In the genomic region with DNA sequence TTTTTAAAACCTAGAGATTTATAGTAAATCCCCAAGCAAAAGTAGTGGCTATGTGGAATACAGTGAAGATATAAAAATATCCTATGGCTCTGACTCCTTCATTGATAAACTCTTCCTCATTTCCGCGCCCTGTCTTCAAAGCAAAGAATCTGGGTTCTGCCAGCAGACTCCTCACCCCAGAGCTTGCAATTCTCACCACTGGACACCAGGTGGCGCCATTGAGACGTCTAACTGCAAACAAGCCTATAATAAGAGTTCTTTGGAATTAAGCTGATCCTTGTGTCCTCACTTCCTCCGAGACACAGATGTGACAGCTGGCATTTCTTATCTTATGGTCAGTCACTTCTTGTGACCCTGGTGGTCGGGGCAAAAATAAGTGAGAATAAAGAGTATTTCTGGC, we compare ENCODE assay signal across 8 mouse cellular contexts.
A peak's percentile ranks its signal among the peaks of the same experiment; 100 is the strongest.
DNase-seq lines count a peak whose midpoint lies in the region; ATAC-seq lines count a peak whose summit lies in the region.

No protein-coding gene starts in this region.

- H3K36me3 ChIP-seq in midbrain, embryonic 11.5 days (ENCODE audit: control insufficient read depth, insufficient read depth, low read length) = no peaks in the 10 kb centered on the region
- no peaks in the 10 kb centered on the region for H3K36me3 ChIP-seq in midbrain, embryonic 13.5 days
- no peaks in the 10 kb centered on the region for H3K36me3 ChIP-seq in forebrain, embryonic 11.5 days (ENCODE audit: control insufficient read depth, insufficient read depth, low read length)

- WGBS in midbrain, embryonic 11.5 days = 36% methylated on average over 6 of the region's 6 CpGs
- WGBS in midbrain, embryonic 13.5 days = 32% methylated on average over 6 of the region's 6 CpGs
- 34% methylated on average over 6 of the region's 6 CpGs for WGBS in forebrain, embryonic 11.5 days

- intact Hi-C loops in left cerebral cortex, postnatal 4 days (cut with DNase I) = loop anchor here (10.0 kb wide), 2 partner anchors 620 to 660 kb away; no protein-coding TSS in a partner anchor

- no peaks in the 10 kb centered on the region for H3K27me3 ChIP-seq in midbrain, embryonic 11.5 days (ENCODE audit: control insufficient read depth, insufficient read depth, low read length)
- no peaks in the 10 kb centered on the region for H3K27me3 ChIP-seq in midbrain, embryonic 13.5 days
- H3K27me3 ChIP-seq in forebrain, embryonic 11.5 days (ENCODE audit: control insufficient read depth, insufficient read depth, low read length) = no peaks in the 10 kb centered on the region

- no peaks in the 10 kb centered on the region for H3K4me1 ChIP-seq in midbrain, embryonic 11.5 days (ENCODE audit: control insufficient read depth, insufficient read depth, low read length)
- no peaks in the 10 kb centered on the region for H3K4me1 ChIP-seq in midbrain, embryonic 13.5 days (replicated peaks)
- no peaks in the 10 kb centered on the region for H3K4me1 ChIP-seq in forebrain, embryonic 11.5 days (replicated peaks; ENCODE audit: control insufficient read depth, insufficient read depth, low read length)

- no peaks in the 10 kb centered on the region for H3K9me3 ChIP-seq in midbrain, embryonic 11.5 days (ENCODE audit: control insufficient read depth, low read length)
- no peaks in the 10 kb centered on the region for H3K9me3 ChIP-seq in midbrain, embryonic 13.5 days
- no peaks in the 10 kb centered on the region for H3K9me3 ChIP-seq in forebrain, embryonic 11.5 days (ENCODE audit: control insufficient read depth, low read length)

- no peak overlapping the region for H3K4me2 ChIP-seq in midbrain, embryonic 11.5 days
- no peak overlapping the region for H3K4me2 ChIP-seq in midbrain, embryonic 13.5 days (replicated peaks)
- no peak overlapping the region for H3K4me2 ChIP-seq in forebrain, embryonic 11.5 days (ENCODE audit: low read depth, low read length, severe bottlenecking)

- no peak overlapping the region for H3K27ac ChIP-seq in midbrain, embryonic 11.5 days (ENCODE audit: low read depth, low read length)
- no peak overlapping the region for H3K27ac ChIP-seq in midbrain, embryonic 13.5 days
- H3K27ac ChIP-seq in forebrain, embryonic 11.5 days (ENCODE audit: low read depth, low read length) = no peak overlapping the region

- peak; percentile 44; the same call in 1 of the 2 replicates for ATAC-seq in midbrain, embryonic 11.5 days (ENCODE audit: low FRiP score)
- ATAC-seq in midbrain, embryonic 13.5 days = no peak
- ATAC-seq in forebrain, embryonic 11.5 days (replicated peaks; ENCODE audit: low FRiP score) = 0 out of 2 replicates have a peak, but pooled peaks have one; percentile 44

- no peak overlapping the region for H3K4me3 ChIP-seq in midbrain, embryonic 11.5 days (ENCODE audit: low read depth, low read length)
- no peak overlapping the region for H3K4me3 ChIP-seq in midbrain, embryonic 13.5 days (replicated peaks)
- H3K4me3 ChIP-seq in forebrain, embryonic 11.5 days (ENCODE audit: low read depth, low read length) = no peak overlapping the region

- peak; percentile 97 for DNase-seq in midbrain, embryonic 11.5 days (ENCODE audit: low spot score, missing footprints)
- DNase-seq in brain, embryonic 18.5 days (ENCODE audit: low read depth, low spot score) = peak; percentile 47
- peak; percentile 89 for DNase-seq in forebrain, embryonic 11.5 days (ENCODE audit: low spot score)
- DNase-seq in hindlimb bud, embryonic 11.5 days (ENCODE audit: extremely low spot score, low read depth, low spot score) = peak; percentile 52
- peak; percentile 79 for DNase-seq in left cerebral cortex, postnatal 4 days
- peak; percentile 29 for DNase-seq in ovary, postnatal 14 days (ENCODE audit: low spot score)
- DNase-seq in thymus, postnatal 25 days = peak; percentile 55

- no peak overlapping the region for H3K9ac ChIP-seq in midbrain, embryonic 11.5 days (ENCODE audit: low read length)
- no peak overlapping the region for H3K9ac ChIP-seq in midbrain, embryonic 13.5 days (replicated peaks)
- H3K9ac ChIP-seq in forebrain, embryonic 11.5 days (ENCODE audit: low read length) = no peak overlapping the region

Comparison
In these comparisons a context has a peak if more than half of its experiments do, and no peak if none do; other contexts are left out.
1. DNase-seq: peak in every context shown above with its lines; median percentile 97 in midbrain, embryonic 11.5 days; 89 in forebrain, embryonic 11.5 days; 79 in left cerebral cortex, postnatal 4 days; 55 in thymus, postnatal 25 days; 52 in hindlimb bud, embryonic 11.5 days; 47 in brain, embryonic 18.5 days; 29 in ovary, postnatal 14 days.